Mouse (Mus musculus) myocyte (in vitro differentiated cells): ENCODE measurements around the gene Ddx54.

Experiments used
- MAX ChIP-seq: IDR thresholded peaks from one replicate; pipeline ENCODE4 v1.6.1; 2011; ENCODE audit warnings: low read depth, mild to moderate bottlenecking, control low read depth
- MYOD1 ChIP-seq, 3 experiments: IDR thresholded peaks; one replicate each; pipeline ENCODE4 v1.6.1; 2011; ENCODE audit warnings: control low read depth in 2 of 3, low read depth in 2 of 3, mild to moderate bottlenecking in 2 of 3, moderate library complexity in 1 of 3; ENCODE audit not compliant: insufficient read length in 2 of 3, control insufficient read depth in 1 of 3
- MYOG ChIP-seq, 3 experiments: IDR thresholded peaks; one replicate each; pipeline ENCODE4 v1.6.1; 2011; ENCODE audit warnings: control low read depth in 2 of 3, low read depth in 2 of 3, mild to moderate bottlenecking in 2 of 3; ENCODE audit not compliant: insufficient read length in 2 of 3, control insufficient read depth in 1 of 3, insufficient read depth in 1 of 3
- POLR2A ChIP-seq: IDR thresholded peaks from one replicate; pipeline ENCODE4 v1.6.1; 2011; ENCODE audit warnings: low read depth, mild to moderate bottlenecking, control low read depth, moderate library complexity; ENCODE audit not compliant: insufficient read length
- POLR2AphosphoS2 ChIP-seq: IDR thresholded peaks from one replicate; pipeline ENCODE4 v1.6.1; 2011; ENCODE audit warnings: low read depth, control low read depth; ENCODE audit not compliant: insufficient read length
- TCF12 ChIP-seq: IDR thresholded peaks from one replicate; pipeline ENCODE4 v1.6.1; 2011; ENCODE audit warnings: mild to moderate bottlenecking, control low read depth; ENCODE audit not compliant: poor library complexity, insufficient read depth, severe bottlenecking

GRCm38 (mm10) chr5:120569791-120570190, 42.7 kb upstream of the Ddx54 start:
- TF ChIP-seq POLR2A (no peak), POLR2AphosphoS2 (no peak), MYOG (IDR thresholded peaks at IDR 0.05; ENCODE audit: control insufficient read depth in 1 of 3, insufficient read depth in 1 of 3, insufficient read length in 2 of 3, low read depth in 2 of 3) (no peak), MYOD1 (IDR thresholded peaks at IDR 0.05; ENCODE audit: control insufficient read depth in 1 of 3, insufficient read length in 2 of 3, low read depth in 2 of 3) (no peak), MAX (no peak), TCF12 (no peak)
